Mouse (Mus musculus) megakaryocyte-erythroid progenitor cell, adult 5 weeks (primary cell): Measurements from ENCODE around the gene Yme1l1. TPM values are rescaled to one million over a fixed set of nuclear protein-coding genes. Genes with fewer than 3 reads are reported as not detected.

Source experiments
- polyA plus RNA-seq: library from polyadenylated mRNA; stranded (reverse); fragments of >175 nt; gene quantifications from 2 replicates; pipeline ENCODE4 v1.2.3, GENCODE M21; 2012

The Yme1l1 gene
- polyA plus RNA-seq: 2.3 and 2.8 TPM in 2 replicates

GRCm38 (mm10) chr2:23155777-23156607 lies at the start of gene Yme1l1, which contains the start of gene Mastl:
Gene Yme1l1, plus strand, starts transcription at chr2:23156369.
Gene Mastl, minus strand, starts transcription at chr2:23156024.

GRCm38 (mm10) chr2:23207070-23207526 lies 50.9 kb downstream of the Yme1l1 start, which contains the start of gene 4931423N10Rik:
Gene 4931423N10Rik, plus strand, starts transcription at chr2:23207476.

Other genes with a start within 250 kb of the Yme1l1 start
- 65.0 and 68.2 TPM in 2 replicates for gene Abi1, start 116.1 kb upstream of the Yme1l1 start, polyA plus RNA-seq
- 6.4 and 9.3 TPM in 2 replicates for gene Acbd5, start 88.2 kb upstream of the Yme1l1 start, polyA plus RNA-seq
- gene Mastl, start 345 bp upstream of the Yme1l1 start, polyA plus RNA-seq: 0.54 and 0.76 TPM in 2 replicates
- not detected in 2 replicates for gene 4931423N10Rik, start 51.1 kb downstream of the Yme1l1 start, polyA plus RNA-seq
- gene Nxph2, start 164.9 kb downstream of the Yme1l1 start, polyA plus RNA-seq: not detected in 2 replicates